11 mouse cellular contexts compared by ENCODE assay signal in the genomic region with DNA sequence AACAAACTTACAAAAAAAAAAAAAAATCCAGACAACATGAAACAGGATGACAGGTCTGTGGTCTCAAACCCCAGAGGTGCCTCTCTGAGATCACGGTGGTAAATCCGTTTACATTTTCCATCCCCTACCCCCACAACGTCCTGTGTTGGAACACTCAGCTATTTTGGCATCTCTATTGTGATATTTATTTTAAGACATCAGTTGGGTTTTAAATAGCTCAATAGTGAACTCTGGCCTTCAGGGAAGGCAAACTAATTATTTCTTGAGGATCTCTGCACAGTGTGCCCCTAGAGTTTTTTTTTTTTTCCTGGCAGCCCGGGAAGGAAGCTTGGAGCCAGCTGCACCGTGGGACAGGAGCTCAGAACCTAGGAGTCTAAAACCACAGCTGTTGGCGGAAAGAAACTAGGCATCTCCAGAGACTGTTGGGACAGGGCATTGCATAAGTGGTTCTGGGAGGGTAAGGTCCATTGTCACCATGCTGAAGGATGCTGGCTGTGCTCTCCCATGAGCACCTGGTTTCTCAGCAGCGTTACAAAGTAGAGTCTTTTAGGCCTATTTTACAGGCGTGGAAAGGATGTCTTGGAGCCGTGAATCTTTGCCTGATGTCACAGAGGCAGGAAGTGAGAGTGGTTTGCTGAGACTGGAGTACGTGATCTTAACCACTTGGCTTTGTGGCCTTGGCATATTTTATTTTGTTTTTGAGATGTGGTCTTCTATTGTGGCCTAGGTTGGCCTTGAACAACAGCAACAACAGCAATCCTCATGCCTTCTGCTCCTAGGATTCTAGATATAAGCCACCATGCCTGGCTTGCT.
A peak's percentile ranks its signal among the peaks of the same experiment; 100 is the strongest.
DNase-seq lines count a peak whose midpoint lies in the region; ATAC-seq and TF ChIP-seq lines count a peak whose summit lies in the region.
"Had no signal": no experiment of that assay in that cellular context is flagged by ENCODE, and none has a peak within 500 bp of the region (broad histone marks: within the 10 kb centered on the region; RNA-seq: fewer than 3 reads in every experiment).

No protein-coding gene starts in this region.

- H3K4me1 ChIP-seq in lung, embryonic 14.5 days (ENCODE audit: insufficient read depth), result no peaks in the 10 kb centered on the region
- H3K4me1 ChIP-seq: hindbrain, embryonic 15.5 days; stomach, embryonic 15.5 days had no signal

- no peaks in the 10 kb centered on the region for H3K9me3 ChIP-seq in lung, embryonic 14.5 days (ENCODE audit: low read depth, low read length)
- H3K9me3 ChIP-seq: hindbrain, embryonic 15.5 days; stomach, embryonic 15.5 days had no signal

- no peaks in the 10 kb centered on the region for H3K36me3 ChIP-seq in lung, embryonic 14.5 days (ENCODE audit: insufficient read depth)
- no peaks in the 10 kb centered on the region for H3K36me3 ChIP-seq in splenic B cell, adult 2 months (ENCODE audit: control insufficient read depth, insufficient read depth, low read length, poor library complexity, severe bottlenecking)
- H3K36me3 ChIP-seq: hindbrain, embryonic 15.5 days; stomach, embryonic 15.5 days had no signal

- WGBS in lung, embryonic 14.5 days, result 45% methylated on average over 10 of the region's 10 CpGs

- H3K27me3 ChIP-seq in lung, embryonic 14.5 days (ENCODE audit: insufficient read depth, low read length), result no peaks in the 10 kb centered on the region
- no peaks in the 10 kb centered on the region for H3K27me3 ChIP-seq in splenic B cell, adult 2 months (ENCODE audit: control insufficient read depth, insufficient read depth, low read length, poor library complexity, severe bottlenecking)
- H3K27me3 ChIP-seq: hindbrain, embryonic 15.5 days; stomach, embryonic 15.5 days had no signal

- no peak for TF ChIP-seq CTCF in lung, embryonic 14.5 days (IDR thresholded peaks at IDR 0.05; ENCODE audit: low read depth)

- no peak overlapping the region for H3K9ac ChIP-seq in lung, embryonic 14.5 days
- H3K9ac ChIP-seq: hindbrain, embryonic 15.5 days; liver, postnatal 0 days; stomach, embryonic 15.5 days had no signal

- DNase-seq in lung, embryonic 14.5 days, result peak; percentile 7
- no peak for DNase-seq in lung, adult 18-20 months
- peak; percentile 77 for DNase-seq in heart, adult 8-10 months (ENCODE audit: low spot score)
- peak; percentile 11 for DNase-seq in kidney, adult 18-20 months
- peak; percentile 18 for DNase-seq in splenic B cell, adult 2 months (ENCODE audit: low read depth, low spot score)
- DNase-seq in layer of hippocampus, postnatal 36 days, result no peak
- no peak for DNase-seq in urinary bladder, postnatal 10 days (ENCODE audit: low spot score)
- DNase-seq: left cerebral cortex, postnatal 4 days; liver, postnatal 0 days had no signal

- H3K4me2 ChIP-seq in lung, embryonic 14.5 days, result no peak overlapping the region
- H3K4me2 ChIP-seq: hindbrain, embryonic 15.5 days; stomach, embryonic 15.5 days had no signal

- no peak for ATAC-seq in lung, embryonic 14.5 days (ENCODE audit: insufficient read depth)
- ATAC-seq: liver, postnatal 0 days had no signal

- no peak overlapping the region for H3K27ac ChIP-seq in lung, embryonic 14.5 days (ENCODE audit: low read depth)
- H3K27ac ChIP-seq: hindbrain, embryonic 15.5 days; stomach, embryonic 15.5 days had no signal

- H3K4me3 ChIP-seq in lung, embryonic 14.5 days (ENCODE audit: low read depth, low read length), result no peak overlapping the region
- H3K4me3 ChIP-seq: hindbrain, embryonic 15.5 days; stomach, embryonic 15.5 days had no signal

Comparison
In these comparisons a context has a peak if more than half of its experiments do, and no peak if none do; other contexts are left out.
1. DNase-seq: peak in lung, embryonic 14.5 days (single experiment), heart, adult 8-10 months (single experiment), kidney, adult 18-20 months (single experiment) and splenic B cell, adult 2 months (single experiment); none in lung, adult 18-20 months (0 of 2), layer of hippocampus, postnatal 36 days (0 of 2) and urinary bladder, postnatal 10 days (single experiment).